Mouse (Mus musculus) heart, postnatal 0 days (tissue): ENCODE data around the gene Gpr39.

ENCODE experiments used
- CTCF ChIP-seq: IDR thresholded peaks from 2 replicates; pipeline ENCODE4 v1.5.1; 2016; ENCODE audit warnings: antibody characterized with exemption, control low read depth, low read depth
- EP300 ChIP-seq: IDR thresholded peaks from 2 replicates; pipeline ENCODE4 v1.6.1; 2016; ENCODE audit warnings: antibody characterized with exemption, low read depth

DNA sequence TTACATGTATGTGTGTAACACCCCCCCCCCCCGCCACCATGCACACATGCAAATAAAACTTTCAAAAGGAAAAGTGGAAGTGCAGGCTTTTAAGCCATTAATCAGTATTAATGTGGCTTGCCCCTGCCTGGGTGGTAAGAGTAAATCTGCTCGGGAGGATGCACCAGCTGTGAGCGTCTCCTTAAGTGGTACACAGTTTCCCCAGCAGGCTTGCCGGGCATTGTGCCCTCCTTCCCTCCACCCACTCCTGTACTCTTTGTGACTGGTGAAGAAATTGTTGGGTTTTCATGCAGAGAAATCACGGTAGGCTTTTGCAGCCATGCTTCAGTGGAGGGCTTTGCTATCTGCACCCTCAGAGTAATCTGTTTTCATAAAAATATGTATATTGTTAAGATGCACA is 181.8 kb downstream of the Gpr39 start:
- TF ChIP-seq CTCF (no peak), EP300 (no peak)
